Mouse (Mus musculus) adrenal gland, postnatal 14 days (tissue): ENCODE data around the gene Pdzd7. TPM values are rescaled to one million over a fixed set of nuclear protein-coding genes. Genes with fewer than 3 reads are reported as not detected.

Experiments
- DNase-seq: peaks from one replicate; pipeline ENCODE4 v3.0.0; 2021; ENCODE audit warnings: mixed read lengths
- long read RNA-seq, 2 experiments: library from polyadenylated mRNA; stranded (forward); transcript quantifications; one replicate each; pipeline ENCODE4 v2.0.0; 2021
- total RNA-seq: library from RNA; stranded (reverse); gene quantifications from 2 replicates; pipeline ENCODE4 v1.2.3, GENCODE M21; 2021

The Pdzd7 gene
- not detected in 2 replicates for total RNA-seq
- long read RNA-seq, experiment 1: 0 reads
- long read RNA-seq, experiment 2: 0 reads

GRCm38 (mm10) chr19:45045651-45046050, at the start of gene Pdzd7:
TSS of gene Pdzd7 (minus strand) at chr19:45045717.
- DNase-seq: no peak

GRCm38 (mm10) chr19:45081841-45082550, 36.5 kb upstream of the Pdzd7 start:
- peak; percentile 76 for DNase-seq

GRCm38 (mm10) chr19:45081279-45081678, 35.8 kb upstream of the Pdzd7 start:
- peak; percentile 82 for DNase-seq

GRCm38 (mm10) chr19:45080711-45081110, 35.2 kb upstream of the Pdzd7 start:
- DNase-seq: no peak

- peak; percentile 80 for DNase-seq
Observed at GRCm38 (mm10) chr19:45079769-45080515, 34.4 kb upstream of the Pdzd7 start.

DNA sequence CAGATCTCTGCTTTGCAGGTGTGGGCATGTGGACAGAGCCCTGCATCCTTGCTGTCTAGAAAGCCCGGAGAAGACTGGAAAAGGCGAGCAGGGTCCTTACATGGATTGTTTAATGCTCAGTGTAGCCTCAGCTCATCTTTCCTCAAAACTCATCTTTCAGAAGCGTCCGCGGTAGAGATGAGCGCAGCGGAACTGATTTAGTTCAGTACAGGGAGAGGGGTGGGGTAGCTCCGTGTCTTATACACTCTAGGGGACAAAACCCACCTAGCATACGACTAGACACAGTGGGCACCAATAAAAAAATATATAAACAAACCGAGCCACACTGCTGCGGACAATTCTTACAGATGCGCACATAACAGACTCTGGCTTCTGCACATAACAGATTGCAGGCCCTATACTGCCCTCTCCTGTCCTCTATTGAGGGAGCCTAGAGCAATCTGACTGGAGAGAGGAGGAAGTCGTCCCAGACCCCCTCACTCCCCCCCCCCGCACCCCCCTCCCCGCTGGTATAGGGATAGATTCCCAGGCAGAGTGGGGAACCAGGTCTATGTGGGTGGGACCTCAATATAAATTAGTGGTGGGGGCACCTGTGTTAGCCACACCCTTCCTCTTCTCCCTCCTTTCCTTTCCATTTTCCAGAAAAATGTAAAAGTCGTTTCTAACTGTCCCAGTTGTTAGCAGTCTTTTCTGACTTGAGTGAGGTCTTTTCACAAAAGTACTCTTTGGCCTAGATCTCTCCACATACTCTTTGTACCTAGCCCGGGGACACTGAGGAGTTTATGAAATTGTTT, 33.7 kb upstream of the Pdzd7 start:
- peak; percentile 53 for DNase-seq

- no peak for DNase-seq
Observed at GRCm38 (mm10) chr19:45077742-45078645, 32.5 kb upstream of the Pdzd7 start.

- peak; percentile 83 for DNase-seq
Observed at GRCm38 (mm10) chr19:45076586-45077510, 31.3 kb upstream of the Pdzd7 start.

- peak; percentile 32 for DNase-seq
Observed at GRCm38 (mm10) chr19:45076036-45076575, 30.6 kb upstream of the Pdzd7 start.

DNA sequence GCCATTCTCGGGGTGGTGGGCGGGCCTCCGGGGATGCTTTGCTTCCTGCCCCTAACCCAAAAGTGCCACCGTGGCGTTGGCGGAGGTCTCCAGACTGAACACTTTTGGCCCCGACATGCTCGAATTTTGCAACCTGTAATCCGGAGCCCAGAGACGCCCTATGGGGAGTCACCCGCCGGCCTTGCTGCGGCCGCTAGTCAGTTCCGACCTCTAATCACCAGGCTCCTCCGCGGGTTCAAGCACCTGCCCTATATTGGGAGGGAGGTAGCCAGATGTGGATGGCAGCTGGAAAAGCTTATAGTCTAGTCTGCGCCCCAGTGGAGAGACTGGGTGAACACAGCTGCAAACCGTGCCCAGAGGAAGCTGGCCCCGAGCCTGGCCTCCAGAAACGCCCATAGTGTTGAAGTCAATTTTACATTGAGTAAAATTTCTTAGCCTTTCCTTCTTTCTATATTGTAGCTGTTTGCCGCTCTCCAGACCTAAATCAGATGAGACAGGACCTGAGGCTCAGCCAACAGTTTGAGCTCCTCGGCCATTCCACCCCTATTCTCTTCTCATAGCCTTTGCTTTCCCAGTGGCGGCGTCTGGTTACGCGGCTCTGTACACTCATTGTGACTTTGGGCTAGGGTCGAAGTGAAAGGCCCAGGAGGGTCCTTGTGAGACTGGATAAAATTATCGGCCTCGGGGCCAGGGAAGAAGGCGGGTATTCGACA, 30.0 kb upstream of the Pdzd7 start:
- DNase-seq: no peak

DNA sequence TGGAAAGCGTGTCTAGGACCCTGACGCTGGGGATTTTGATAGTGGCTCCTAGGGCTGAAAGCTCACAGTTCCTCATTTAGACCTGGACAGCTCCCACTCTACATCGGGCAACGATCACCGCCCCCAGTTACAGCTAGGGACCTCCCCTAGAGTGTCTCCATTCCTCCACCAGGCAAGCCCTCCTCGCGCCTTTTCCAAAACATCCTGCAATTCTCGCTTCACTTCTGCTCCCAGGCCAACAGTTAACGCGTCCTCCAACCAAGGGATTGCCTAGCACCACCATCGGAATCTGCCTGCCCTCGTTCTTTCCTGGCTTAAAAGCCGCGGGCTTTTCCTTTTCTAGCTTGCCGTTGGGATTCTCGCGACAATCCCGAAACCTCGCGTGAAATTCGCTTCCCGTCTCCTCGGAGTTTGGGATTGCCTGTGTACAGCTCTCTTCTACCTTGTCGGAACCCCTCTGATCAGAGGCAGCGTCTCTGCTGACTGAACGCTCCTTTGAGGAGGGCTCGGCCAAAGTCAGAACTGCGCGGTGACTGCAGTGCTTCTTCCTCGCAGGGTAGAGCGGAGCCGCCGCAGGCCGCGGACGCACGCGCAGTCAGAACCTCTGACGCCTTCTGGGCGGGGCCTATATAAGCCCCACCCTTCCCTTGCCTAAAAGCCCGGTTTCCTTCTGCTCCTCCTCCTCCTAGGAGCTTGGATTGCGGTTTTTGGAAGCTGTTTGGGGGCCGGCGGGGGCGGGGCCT, 29.2 kb upstream of the Pdzd7 start, which contains the start of gene Kazald1:
TSS of gene Kazald1 (plus strand) at position 662 of the 743 bp plus-strand sequence.
- DNase-seq: peak; percentile 94

- DNase-seq: peak; percentile 93
Observed at GRCm38 (mm10) chr19:45073871-45074542, 28.5 kb upstream of the Pdzd7 start.

- DNase-seq: no peak
Observed at GRCm38 (mm10) chr19:45067758-45068510, 22.4 kb upstream of the Pdzd7 start.

GRCm38 (mm10) chr19:45067170-45067569, 21.7 kb upstream of the Pdzd7 start:
- no peak for DNase-seq

GRCm38 (mm10) chr19:45065226-45065625, 19.7 kb upstream of the Pdzd7 start:
- DNase-seq: no peak

- peak; percentile 77 for DNase-seq
Observed at GRCm38 (mm10) chr19:45063565-45064292, 18.2 kb upstream of the Pdzd7 start.

DNA sequence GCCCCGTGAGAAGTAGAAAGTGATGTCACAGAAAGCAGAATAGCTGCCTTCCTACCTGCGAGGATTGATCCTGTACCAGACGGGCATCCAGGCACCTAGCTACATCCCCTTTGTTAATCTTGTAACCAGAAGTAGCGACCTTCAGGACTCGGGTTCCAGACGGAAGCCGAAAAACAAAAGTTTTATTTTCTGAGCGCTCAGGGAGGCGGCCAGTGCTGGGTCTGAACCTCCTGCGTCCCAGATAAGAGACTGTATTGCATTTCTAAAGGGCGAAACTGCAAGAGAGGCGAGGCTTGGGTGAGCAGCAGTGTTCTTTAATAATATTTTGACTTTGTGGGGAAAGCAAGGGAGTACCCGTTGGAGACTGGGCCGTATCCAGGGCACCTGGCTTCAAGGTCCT, 13.3 kb upstream of the Pdzd7 start:
- DNase-seq: no peak
